Mouse (Mus musculus) right cerebral cortex, adult 2 months (tissue): ENCODE results near the gene Bach2.

Source experiments
- DNase-seq, 2 experiments: peaks; one replicate each; pipeline ENCODE4 v3.0.0; 2021 to 2022; ENCODE audit warnings: low spot score in 2 of 2

Gene Bach2

GRCm38 (mm10) chr4:32386931-32387330 is 148.3 kb downstream of the Bach2 start:
- DNase-seq, result no peak

GRCm38 (mm10) chr4:32387479-32388240 is 149.1 kb downstream of the Bach2 start:
- DNase-seq, result peak; percentile 51 to 55

GRCm38 (mm10) chr4:32388564-32388963 is 150.0 kb downstream of the Bach2 start:
- DNase-seq, result no peak

- no peak for DNase-seq
Measured at GRCm38 (mm10) chr4:32389107-32389800, 150.7 kb downstream of the Bach2 start.

- no peak for DNase-seq
Measured at GRCm38 (mm10) chr4:32391260-32391659, 152.7 kb downstream of the Bach2 start.

- no peak for DNase-seq
Measured at GRCm38 (mm10) chr4:32393226-32393625, 154.6 kb downstream of the Bach2 start.

GRCm38 (mm10) chr4:32393951-32394350 is 155.3 kb downstream of the Bach2 start:
- no peak for DNase-seq

GRCm38 (mm10) chr4:32394850-32395249 is 156.2 kb downstream of the Bach2 start:
- DNase-seq, result no peak

GRCm38 (mm10) chr4:32401459-32401858 is 162.9 kb downstream of the Bach2 start:
- DNase-seq, result no peak

GRCm38 (mm10) chr4:32403506-32403905 is 164.9 kb downstream of the Bach2 start:
- DNase-seq, result no peak

- peak; percentile 56 to 59 for DNase-seq
Measured at GRCm38 (mm10) chr4:32405149-32405882, 166.7 kb downstream of the Bach2 start.

- no peak for DNase-seq
Measured at GRCm38 (mm10) chr4:32405985-32406384, 167.4 kb downstream of the Bach2 start.

GRCm38 (mm10) chr4:32408535-32408934 is 169.9 kb downstream of the Bach2 start:
- DNase-seq, result no peak

- DNase-seq, result no peak
Measured at GRCm38 (mm10) chr4:32409116-32409880, 170.7 kb downstream of the Bach2 start.

GRCm38 (mm10) chr4:32413063-32413462 is 174.5 kb downstream of the Bach2 start:
- no peak for DNase-seq

- no peak for DNase-seq
Measured at GRCm38 (mm10) chr4:32413505-32413904, 174.9 kb downstream of the Bach2 start.

- DNase-seq, result peak; percentile 35 to 40
Measured at GRCm38 (mm10) chr4:32414959-32415358, 176.4 kb downstream of the Bach2 start.

GRCm38 (mm10) chr4:32417939-32418338 is 179.3 kb downstream of the Bach2 start:
- DNase-seq, result no peak

- DNase-seq, result no peak
Measured at GRCm38 (mm10) chr4:32421570-32421969, 183.0 kb downstream of the Bach2 start.

- no peak for DNase-seq
Measured at GRCm38 (mm10) chr4:32422427-32422826, 183.8 kb downstream of the Bach2 start.

GRCm38 (mm10) chr4:32423667-32424066 is 185.1 kb downstream of the Bach2 start:
- no peak for DNase-seq

GRCm38 (mm10) chr4:32424434-32424833 is 185.8 kb downstream of the Bach2 start:
- no peak for DNase-seq
